Mouse (Mus musculus): ENCODE measurements around the gene Gcnt2.
"Not testable (repeated sequence)": the region's sequence is repeated elsewhere in the genome, so short reads cannot be mapped to it uniquely, and the experiment has no call there.

The Gcnt2 gene

GRCm38 (mm10) chr13:40906528-40906927, 47.0 kb downstream of the Gcnt2 start:
- DNase-seq (ENCODE audit: low spot score), result no peak

DNA sequence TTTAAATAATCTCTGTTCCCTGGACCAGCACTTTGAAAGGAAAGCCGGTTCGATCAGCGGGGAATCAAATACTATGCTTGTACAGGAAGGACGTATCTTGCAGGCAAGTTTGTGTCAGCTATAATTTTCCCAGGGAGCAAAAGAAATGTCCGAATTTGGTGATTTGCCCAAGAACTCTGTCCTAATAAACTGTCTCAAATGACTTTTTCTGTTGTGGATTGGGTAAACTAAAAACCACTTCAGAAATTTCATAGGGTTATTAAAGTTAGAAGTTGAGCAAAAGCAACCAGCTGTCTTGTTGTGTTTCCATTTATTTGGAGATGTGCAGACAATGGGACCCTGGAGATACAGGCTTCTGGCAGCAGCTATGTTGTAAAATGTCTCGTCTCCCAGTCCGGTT, 47.7 kb downstream of the Gcnt2 start:
- no peak for DNase-seq (ENCODE audit: low spot score)

GRCm38 (mm10) chr13:40908044-40908443, 48.5 kb downstream of the Gcnt2 start:
- DNase-seq (ENCODE audit: low spot score), result no peak

GRCm38 (mm10) chr13:40909060-40909459, 49.5 kb downstream of the Gcnt2 start:
- DNase-seq (ENCODE audit: low spot score), result no peak

DNA sequence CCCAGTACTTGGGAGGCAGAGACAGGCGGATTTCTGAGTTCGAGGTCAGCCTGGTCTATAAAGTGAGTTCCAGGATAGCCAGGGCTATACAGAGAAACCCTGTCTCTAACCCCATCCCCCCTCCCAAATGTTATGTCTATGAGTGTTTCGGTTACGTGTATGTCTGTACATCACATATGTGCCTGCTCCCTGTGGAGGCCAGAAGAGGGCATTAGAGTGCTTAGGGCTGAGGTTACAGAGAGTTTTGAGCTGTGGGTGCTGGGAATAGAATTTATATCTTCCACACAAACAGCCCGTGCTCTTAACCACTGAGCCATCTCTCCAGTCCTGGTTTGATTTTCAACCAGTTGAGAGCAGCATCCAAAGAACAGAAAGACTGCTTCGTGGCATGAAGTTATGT, 50.5 kb downstream of the Gcnt2 start:
- DNase-seq (ENCODE audit: low spot score), result no peak

DNA sequence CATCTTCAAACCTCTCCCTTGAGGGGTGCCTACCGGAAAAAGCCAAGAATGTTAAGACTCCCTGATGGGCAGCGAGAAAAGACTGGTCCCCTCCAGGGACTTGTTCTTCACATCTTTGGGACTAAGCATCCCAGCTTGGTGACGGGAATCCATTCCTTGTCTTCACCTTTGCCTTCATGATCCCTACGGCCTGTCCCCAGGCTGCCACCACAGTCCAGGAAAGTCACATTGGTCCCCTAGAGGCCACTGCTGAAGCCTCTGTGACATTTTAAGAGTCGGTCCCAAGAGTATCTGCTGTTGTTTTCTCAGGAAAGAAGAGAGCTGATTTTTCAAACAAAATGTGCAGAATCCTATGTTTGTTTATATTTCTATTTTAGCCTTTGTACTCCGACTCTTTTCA, 52.4 kb downstream of the Gcnt2 start:
- no peak for DNase-seq (ENCODE audit: low spot score)

GRCm38 (mm10) chr13:40913395-40914018, 54.0 kb downstream of the Gcnt2 start:
- DNase-seq (ENCODE audit: low spot score), result no peak

GRCm38 (mm10) chr13:40914053-40914585, 54.6 kb downstream of the Gcnt2 start:
- no peak for DNase-seq (ENCODE audit: low spot score)

GRCm38 (mm10) chr13:40916321-40917160, 57.0 kb downstream of the Gcnt2 start:
- no peak for DNase-seq (ENCODE audit: low spot score)

- peak; percentile 39 for DNase-seq (ENCODE audit: low spot score)
Observed at GRCm38 (mm10) chr13:40917161-40918091, 57.9 kb downstream of the Gcnt2 start.

DNA sequence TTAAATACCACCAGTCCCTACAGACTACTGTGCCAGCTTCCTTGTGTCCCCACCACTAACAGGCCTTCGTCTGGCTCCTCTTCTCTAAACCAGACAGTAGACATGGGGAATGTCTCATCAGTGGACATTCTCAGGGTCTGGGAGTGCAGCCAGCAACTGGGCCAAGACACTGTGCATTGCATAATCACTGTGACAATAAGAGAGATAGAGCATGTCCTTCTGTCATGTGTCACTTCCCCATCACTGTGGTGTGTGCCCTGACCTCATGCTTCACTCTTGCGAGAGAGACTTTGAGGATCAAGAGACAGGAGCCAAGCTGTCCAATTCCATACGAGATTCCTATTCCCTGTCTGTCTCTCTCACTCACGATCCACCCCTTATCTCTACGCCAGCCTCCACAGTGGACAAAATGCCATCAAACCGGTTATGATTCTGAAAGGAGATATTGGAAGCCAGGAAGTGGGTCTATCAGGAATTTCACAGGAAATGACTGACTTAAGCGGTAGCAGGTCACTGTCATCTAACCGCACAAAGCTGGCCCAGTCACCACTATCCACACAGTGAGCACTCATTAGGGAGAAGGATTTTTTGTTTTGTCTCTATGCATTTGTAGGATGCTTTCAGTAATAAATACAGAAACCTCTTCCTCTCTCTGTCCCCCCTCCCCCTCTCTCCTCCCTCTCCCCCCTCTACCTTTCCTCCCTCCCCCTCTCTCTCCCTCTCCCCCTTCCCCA, 61.9 kb downstream of the Gcnt2 start:
- DNase-seq (ENCODE audit: low spot score), result no peak

- peak; percentile 63 for DNase-seq (ENCODE audit: low spot score)
Observed at GRCm38 (mm10) chr13:40922311-40922877, 62.8 kb downstream of the Gcnt2 start.

GRCm38 (mm10) chr13:40923756-40924315, 64.3 kb downstream of the Gcnt2 start:
- peak; percentile 19 for DNase-seq (ENCODE audit: low spot score)

GRCm38 (mm10) chr13:40928192-40928898, 68.8 kb downstream of the Gcnt2 start:
- DNase-seq (ENCODE audit: low spot score), result no peak

- DNase-seq (ENCODE audit: low spot score), result not testable (repeated sequence)
Observed at GRCm38 (mm10) chr13:40931871-40932270, 72.3 kb downstream of the Gcnt2 start.

GRCm38 (mm10) chr13:40932573-40932972, 73.0 kb downstream of the Gcnt2 start:
- no peak for DNase-seq (ENCODE audit: low spot score)

GRCm38 (mm10) chr13:40934341-40934740, 74.8 kb downstream of the Gcnt2 start:
- no peak for DNase-seq (ENCODE audit: low spot score)

GRCm38 (mm10) chr13:40937586-40937985, 78.0 kb downstream of the Gcnt2 start:
- no peak for DNase-seq (ENCODE audit: low spot score)

DNA sequence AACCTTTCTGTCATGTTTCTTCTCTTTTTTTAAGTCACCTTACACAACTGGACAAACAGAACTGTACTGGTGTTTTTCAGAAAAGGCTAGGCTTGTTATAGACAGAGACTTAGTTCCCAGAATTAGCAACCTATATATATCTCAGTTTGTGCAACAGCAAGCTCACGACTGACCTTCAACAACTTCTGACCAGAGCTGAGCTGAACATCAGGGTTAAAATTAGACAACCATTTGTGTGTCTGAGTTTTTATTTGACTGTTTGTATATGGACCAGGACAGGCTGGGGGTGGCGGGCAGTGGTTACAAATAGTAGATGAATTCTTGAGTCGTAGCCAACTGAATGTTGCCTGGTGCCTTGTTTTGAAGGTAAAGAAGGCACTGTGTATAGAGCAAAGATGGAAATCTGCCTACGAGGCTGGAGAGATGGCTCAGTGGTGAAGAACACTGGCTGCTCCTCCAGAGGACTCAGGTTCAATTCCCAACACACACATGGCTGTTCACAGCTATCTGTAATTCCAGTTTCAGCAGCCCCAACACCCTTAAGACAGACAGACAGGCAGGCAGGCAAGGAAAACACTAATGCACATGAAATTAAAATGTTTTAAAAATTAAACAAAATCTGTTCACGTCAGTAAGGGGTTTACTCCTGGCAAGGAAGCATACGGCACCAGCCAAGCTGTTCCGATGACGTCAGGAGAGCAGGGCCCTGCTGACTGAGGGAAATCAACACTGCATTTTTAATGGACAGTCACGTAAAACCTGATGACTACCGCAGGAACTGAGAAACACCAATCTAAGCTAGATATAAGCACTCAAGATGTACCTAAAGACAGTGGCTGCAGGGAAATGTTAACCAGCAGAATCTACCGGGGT, 79.2 kb downstream of the Gcnt2 start:
- no peak for DNase-seq (ENCODE audit: low spot score)

Measured in T-cell, adult 2 months (primary cell).